ENCODE assay signal across 8 mouse cellular contexts in genomic region chr3:88177562-88178345, GRCm38 (mm10). TPM values are rescaled to one million over a fixed set of nuclear protein-coding genes. Genes with fewer than 3 reads are reported as not detected.
DNase-seq lines count a peak whose midpoint lies in the region; ATAC-seq and TF ChIP-seq lines count a peak whose summit lies in the region.

No protein-coding gene starts in this region.

- H3K27ac ChIP-seq in gastrocnemius, adult 2 months: peak overlapping the region; percentile 99
- H3K27ac ChIP-seq in hindbrain, postnatal 0 days: peak overlapping the region; percentile 97
- peak overlapping the region; percentile 99 for H3K27ac ChIP-seq in left cerebral cortex, adult 2 months

- peak overlapping the region; percentile 74 for H3K4me3 ChIP-seq in gastrocnemius, adult 2 months
- H3K4me3 ChIP-seq in hindbrain, postnatal 0 days (ENCODE audit: low read length): peak overlapping the region; percentile 51
- H3K4me3 ChIP-seq in left cerebral cortex, adult 2 months: peak overlapping the region; percentile 69

- peak overlapping the region; percentile 66 for H3K4me2 ChIP-seq in hindbrain, postnatal 0 days (ENCODE audit: low read depth, low read length)

- H3K27me3 ChIP-seq in hindbrain, postnatal 0 days (ENCODE audit: insufficient read depth, low read length): no peaks in the 10 kb centered on the region

- intact Hi-C loops in gastrocnemius, adult 2 months (cut with DNase I): no loop called here
- intact Hi-C loops in left cerebral cortex, adult 2 months (cut with DNase I): no loop called here

- ATAC-seq in common myeloid progenitor, adult 5-6 weeks (replicated peaks; ENCODE audit: low read depth, poor library complexity, severe bottlenecking): peak; percentile 97
- peak; percentile 99 for ATAC-seq in hindbrain, postnatal 0 days
- peak; percentile 95 for ATAC-seq in megakaryocyte, adult 5-6 weeks (ENCODE audit: poor library complexity, severe bottlenecking)

- TF ChIP-seq CTCF in gastrocnemius, adult 2 months (IDR thresholded peaks at IDR 0.05): no peak; the same call in 1 of the 2 replicates
- 0 out of 2 replicates have a peak, but pooled peaks have one; percentile 12 for TF ChIP-seq CTCF in hindbrain, postnatal 0 days (IDR thresholded peaks at IDR 0.05; ENCODE audit: low read depth)
- no peak; the same call in 1 of the 2 replicates for TF ChIP-seq CTCF in left cerebral cortex, adult 2 months (IDR thresholded peaks at IDR 0.05)

- no peaks in the 10 kb centered on the region for H3K9me3 ChIP-seq in hindbrain, postnatal 0 days (ENCODE audit: low read length)

- peak; percentile 100 for DNase-seq in ZHBTc4 (ENCODE audit: low read depth, low spot score)
- DNase-seq in gastrocnemius, adult 2 months: peak; percentile 99
- peak; percentile 99 for DNase-seq in hindbrain, postnatal 0 days (ENCODE audit: low spot score)
- peak; percentile 98 to 99 for DNase-seq in left cerebral cortex, adult 2 months (ENCODE audit: extremely low spot score in 1 of 2, low spot score in 2 of 2)
- DNase-seq in right cerebral cortex, adult 2 months (ENCODE audit: low spot score in 2 of 2): peak; percentile 100
- DNase-seq in urinary bladder, postnatal 14 days (ENCODE audit: low spot score): peak; percentile 99

- no peaks in the 10 kb centered on the region for H3K36me3 ChIP-seq in hindbrain, postnatal 0 days (ENCODE audit: insufficient read depth, low read length)

- peaks cover 4% of the 10 kb centered on the region; the same call in 1 of the 2 replicates for H3K4me1 ChIP-seq in hindbrain, postnatal 0 days (ENCODE audit: insufficient read depth, low read length)

- under 1% methylated on average over 49 of the region's 49 CpGs for WGBS in hindbrain, postnatal 0 days

- H3K9ac ChIP-seq in hindbrain, postnatal 0 days (replicated peaks; ENCODE audit: low read length): peak overlapping the region; percentile 59

RNA-seq across cellular contexts. Expression of gene Mef2d, which starts 35.6 kb away (rescaled TPM):
- 32.2 and 46.4 TPM in 2 replicates for total RNA-seq in common myeloid progenitor, adult 5-6 weeks (2017)
- total RNA-seq in gastrocnemius, adult 2 months (2021): 100 to 1,000 TPM; 173 to 184 TPM
- total RNA-seq in hindbrain, postnatal 0 days (2014; rRNA removed): 44.0 and 50.3 TPM in 2 replicates
- polyA plus RNA-seq in hindbrain, postnatal 0 days (2015; fragmentation: Nextera tagmentation; extraction: Ambion mirVana): 13.4 and 19.2 TPM in 2 replicates
- 100 to 1,000 TPM; 223 to 225 TPM for total RNA-seq in left cerebral cortex, adult 2 months (2021)
- 73.3 and 77.4 TPM in 2 replicates for total RNA-seq in megakaryocyte, adult 5-6 weeks (2015)
- 29.2 and 42.0 TPM in 2 replicates for total RNA-seq in megakaryocyte, adult 5-6 weeks (2017)

Comparison
In these comparisons a context has a peak if more than half of its experiments do, and no peak if none do; other contexts are left out.
1. Peak in every context shown above with its lines: DNase-seq, ATAC-seq, H3K4me3 ChIP-seq and H3K27ac ChIP-seq.